Mouse (Mus musculus): ENCODE data around the gene Snurf. TPM values are rescaled to one million over a fixed set of nuclear protein-coding genes. Genes with fewer than 3 reads are reported as not detected.

Snurf gene
- polyA plus RNA-seq, 1 experiment from 2014 or later, result 11.9 TPM

DNA sequence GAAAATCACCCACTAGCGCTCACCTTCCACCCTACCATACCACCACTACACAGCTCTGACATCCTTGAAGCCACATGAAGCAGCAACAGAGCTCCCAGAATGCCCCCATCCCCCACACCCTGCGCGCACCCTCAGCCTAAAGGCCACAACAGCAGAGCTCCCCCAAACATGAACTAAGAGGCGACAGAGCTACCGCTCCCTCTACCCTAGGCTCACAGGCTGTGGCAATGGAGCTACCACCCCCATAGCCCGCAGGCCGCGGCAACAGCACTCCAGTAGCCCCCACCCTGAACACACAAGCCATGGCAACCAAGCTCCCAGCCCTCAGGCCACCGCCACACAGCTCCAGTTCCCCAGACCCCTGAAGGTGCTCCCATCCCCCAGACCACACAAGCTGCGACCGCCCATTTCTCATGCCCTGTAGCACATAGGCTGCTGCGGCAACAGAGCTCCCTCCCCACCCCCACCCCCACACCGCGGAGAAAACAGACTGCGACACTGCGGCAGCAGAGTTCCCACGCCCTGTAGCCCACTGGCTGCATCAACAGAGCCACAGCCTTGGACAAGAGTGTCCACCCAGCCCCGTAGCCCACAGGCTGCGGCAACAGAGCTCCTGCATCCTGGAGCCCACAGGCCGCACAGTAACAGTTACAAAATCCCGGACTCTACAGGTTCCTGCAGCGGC lies 786 bp downstream of the Snurf start:
- H3K9me3 ChIP-seq (ENCODE audit: low read length), result no peaks in the 10 kb centered on the region
- H3K4me2 ChIP-seq (replicated peaks; ENCODE audit: low read depth, low read length), result peak overlapping the region; percentile 64
- H3K9ac ChIP-seq (replicated peaks; ENCODE audit: low read depth), result no peak overlapping the region
- no peaks in the 10 kb centered on the region for H3K27me3 ChIP-seq (replicated peaks; ENCODE audit: insufficient read depth, low read length)
- WGBS, result 50% methylated on average over 22 of the region's 22 CpGs
- DNase-seq (ENCODE audit: low spot score) (no peak), ATAC-seq (peak; percentile 67)
- no peaks in the 10 kb centered on the region for H3K4me1 ChIP-seq (ENCODE audit: insufficient read depth, low read depth, low read length)
- H3K36me3 ChIP-seq (ENCODE audit: insufficient read depth, low read length), result no peaks in the 10 kb centered on the region
- no peak for TF ChIP-seq EP300 (IDR thresholded peaks at IDR 0.05)
- TF ChIP-seq CTCF (IDR thresholded peaks at IDR 0.05), result no peak
- H3K4me3 ChIP-seq (ENCODE audit: low read depth, low read length), result peak overlapping the region; percentile 44
- no peak overlapping the region for H3K27ac ChIP-seq (ENCODE audit: low read length)

DNA sequence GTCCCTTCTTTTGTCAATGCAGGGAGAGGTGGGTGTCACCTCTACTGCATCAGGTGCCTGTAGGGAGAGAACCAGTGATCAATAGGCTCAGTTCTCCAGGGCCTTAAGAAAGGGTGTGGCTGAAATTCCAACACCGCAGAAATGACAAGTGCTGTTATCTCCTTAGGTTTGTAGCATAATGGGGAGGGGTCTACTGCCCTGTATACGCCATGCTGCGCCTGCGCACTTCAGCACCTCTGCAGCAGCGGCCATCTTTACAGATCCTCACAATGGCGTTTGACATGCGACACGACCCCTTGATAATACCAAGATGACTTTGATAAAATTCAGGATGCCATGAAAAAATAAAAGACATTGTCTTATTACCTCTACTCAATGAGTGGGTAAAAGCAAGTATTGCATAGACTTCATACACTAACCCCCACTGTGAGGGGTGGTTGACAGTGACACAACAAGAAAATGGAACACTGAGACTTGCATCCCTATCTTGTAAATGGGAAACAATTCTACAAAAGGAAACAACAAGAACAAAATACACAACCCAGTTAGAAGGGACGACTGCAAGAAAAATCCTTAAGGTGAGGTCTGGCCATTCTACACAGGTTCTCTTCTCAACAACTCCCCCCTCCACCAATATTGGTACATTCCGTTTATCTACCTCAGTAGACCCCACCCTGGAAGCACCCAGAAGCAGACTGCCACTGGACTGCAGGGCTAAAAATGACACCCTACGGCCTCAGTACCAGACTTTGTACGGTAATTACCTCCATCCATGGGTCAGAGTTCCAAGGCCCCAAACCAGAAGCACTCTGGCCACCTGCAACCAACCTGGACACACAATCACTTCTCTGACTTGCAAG lies 1.6 kb downstream of the Snurf start:
- Histone ChIP-seq H3K4me3 (ENCODE audit: low read depth, low read length) (peak overlapping the region; percentile 44), H3K4me2 (replicated peaks; ENCODE audit: low read depth, low read length) (peak overlapping the region; percentile 64), H3K27ac (ENCODE audit: low read length) (no peak overlapping the region), H3K36me3 (ENCODE audit: insufficient read depth, low read length) (no peaks in the 10 kb centered on the region), H3K9me3 (ENCODE audit: low read length) (no peaks in the 10 kb centered on the region), H3K27me3 (replicated peaks; ENCODE audit: insufficient read depth, low read length) (no peaks in the 10 kb centered on the region), H3K9ac (replicated peaks; ENCODE audit: low read depth) (no peak overlapping the region), H3K4me1 (ENCODE audit: insufficient read depth, low read depth, low read length) (no peaks in the 10 kb centered on the region)
- TF ChIP-seq CTCF (IDR thresholded peaks at IDR 0.05), result no peak
- TF ChIP-seq EP300 (IDR thresholded peaks at IDR 0.05), result no peak
- 54% methylated on average over 12 of the region's 12 CpGs for WGBS
- no peak for DNase-seq (ENCODE audit: low spot score)
- ATAC-seq, result no peak

DNA sequence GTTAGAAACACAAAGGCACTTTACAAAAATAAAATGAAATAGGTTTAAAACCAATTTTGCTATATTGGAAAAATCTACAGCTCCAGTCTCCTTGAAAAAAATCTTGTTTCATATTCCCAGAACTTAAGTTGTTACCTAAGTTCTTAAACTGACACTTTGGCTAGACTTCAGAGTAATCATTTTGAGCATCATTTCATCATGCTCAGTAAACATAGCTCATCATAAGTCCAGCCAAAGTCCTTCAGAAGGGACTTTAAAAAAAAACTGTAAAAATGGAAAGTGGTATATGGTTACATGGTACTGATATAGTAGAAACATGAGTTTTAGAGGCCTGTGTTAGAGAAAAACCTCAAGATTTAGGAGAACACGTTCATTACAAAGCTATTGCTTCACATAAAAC lies 26.2 kb downstream of the Snurf start:
- Histone ChIP-seq H3K27ac (ENCODE audit: low read length) (no peak overlapping the region), H3K27me3 (replicated peaks; ENCODE audit: insufficient read depth, low read length) (no peaks in the 10 kb centered on the region), H3K9ac (replicated peaks; ENCODE audit: low read depth) (no peak overlapping the region), H3K36me3 (ENCODE audit: insufficient read depth, low read length) (no peaks in the 10 kb centered on the region), H3K9me3 (ENCODE audit: low read length) (no peaks in the 10 kb centered on the region), H3K4me1 (ENCODE audit: insufficient read depth, low read depth, low read length) (no peaks in the 10 kb centered on the region), H3K4me2 (replicated peaks; ENCODE audit: low read depth, low read length) (no peak overlapping the region), H3K4me3 (ENCODE audit: low read depth, low read length) (no peak overlapping the region)
- 53% methylated on average over 1 of the region's 1 CpGs for WGBS
- no peak for DNase-seq (ENCODE audit: low spot score)
- ATAC-seq, result no peak
- TF ChIP-seq CTCF (IDR thresholded peaks at IDR 0.05), result no peak
- no peak for TF ChIP-seq EP300 (IDR thresholded peaks at IDR 0.05)

Other genes starting within 250 kb of the Snurf start
- 0.08 TPM in 1 of 2 replicates, not detected in the other for gene Gm38393, start within 50 bp of the Snurf start, polyA plus RNA-seq (2015; fragmentation: Nextera tagmentation; extraction: Ambion mirVana)
- gene Snrpn, start 135.2 kb upstream of the Snurf start, polyA plus RNA-seq (2015; fragmentation: Nextera tagmentation; extraction: Ambion mirVana), result 15.6 and 16.1 TPM in 2 replicates